Comparison of ENCODE assay signal across 8 mouse cellular contexts in genomic region chr4:43979746-43980145, GRCm38 (mm10). TPM values are rescaled to one million over a fixed set of nuclear protein-coding genes. Genes with fewer than 3 reads are reported as not detected.
DNase-seq lines count a peak whose midpoint lies in the region; ATAC-seq and TF ChIP-seq lines count a peak whose summit lies in the region.

No protein-coding gene starts in this region.

- H3K27me3 ChIP-seq in forebrain, embryonic 10.5 days (ENCODE audit: poor library complexity, severe bottlenecking): peaks cover 80% of the 10 kb centered on the region
- peaks cover 31% of the 10 kb centered on the region for H3K27me3 ChIP-seq in forebrain, embryonic 12.5 days
- H3K27me3 ChIP-seq in neural tube, embryonic 14.5 days (ENCODE audit: control insufficient read depth, insufficient read depth, low read length): no peaks in the 10 kb centered on the region
- H3K27me3 ChIP-seq in forebrain, postnatal 0 days (ENCODE audit: insufficient read depth, low read length): no peaks in the 10 kb centered on the region

- DNase-seq in forebrain, embryonic 10.5 days (ENCODE audit: extremely low spot score, low spot score): no peak
- DNase-seq in neural tube, embryonic 10.5 days (ENCODE audit: extremely low spot score, low spot score): no peak
- peak; percentile 93 for DNase-seq in forebrain, postnatal 0 days
- DNase-seq in left cerebral cortex, adult 2 months (ENCODE audit: extremely low spot score in 1 of 2, low spot score in 2 of 2): peak; percentile 78 to 88
- DNase-seq in right cerebral cortex, postnatal 10 days (ENCODE audit: low spot score in 2 of 2): peak; percentile 96
- no peak for DNase-seq in embryo, embryonic 11 days

- intact Hi-C loops in left cerebral cortex, adult 2 months (cut with DNase I): loop anchor here (2.0 to 10.0 kb wide), 2 partner anchors 21 to 235 kb away; no protein-coding TSS in a partner anchor

- peak overlapping the region; percentile 76; the same call in 1 of the 2 replicates for H3K27ac ChIP-seq in forebrain, embryonic 10.5 days
- H3K27ac ChIP-seq in forebrain, embryonic 12.5 days: no peak overlapping the region
- H3K27ac ChIP-seq in neural tube, embryonic 14.5 days (ENCODE audit: low read depth, low read length): no peak overlapping the region
- no peak overlapping the region for H3K27ac ChIP-seq in forebrain, postnatal 0 days (ENCODE audit: low read depth, low read length)
- H3K27ac ChIP-seq in left cerebral cortex, adult 2 months: no peak overlapping the region

- H3K4me1 ChIP-seq in forebrain, embryonic 10.5 days: peaks cover 34% of the 10 kb centered on the region
- peaks cover 20% of the 10 kb centered on the region for H3K4me1 ChIP-seq in forebrain, embryonic 12.5 days
- H3K4me1 ChIP-seq in neural tube, embryonic 14.5 days (ENCODE audit: control insufficient read depth, insufficient read depth, low read length): peaks cover 11% of the 10 kb centered on the region
- H3K4me1 ChIP-seq in forebrain, postnatal 0 days (ENCODE audit: insufficient read depth): peaks cover 8% of the 10 kb centered on the region; the same call in 1 of the 2 replicates

- H3K36me3 ChIP-seq in forebrain, embryonic 10.5 days (replicated peaks): no peaks in the 10 kb centered on the region
- no peaks in the 10 kb centered on the region for H3K36me3 ChIP-seq in forebrain, embryonic 12.5 days (replicated peaks)
- H3K36me3 ChIP-seq in neural tube, embryonic 14.5 days (ENCODE audit: control insufficient read depth, insufficient read depth, low read length): no peaks in the 10 kb centered on the region
- 0 out of 2 replicates have a peak, but pooled peaks cover 2% of the 10 kb centered on the region for H3K36me3 ChIP-seq in forebrain, postnatal 0 days (ENCODE audit: insufficient read depth)

- 89% methylated on average over 3 of the region's 3 CpGs for WGBS in forebrain, embryonic 10.5 days
- 81% methylated on average over 3 of the region's 3 CpGs for WGBS in forebrain, embryonic 12.5 days
- WGBS in neural tube, embryonic 14.5 days: 56% methylated on average over 3 of the region's 3 CpGs
- 26% methylated on average over 3 of the region's 3 CpGs for WGBS in forebrain, postnatal 0 days

- no peak for TF ChIP-seq CTCF in forebrain, postnatal 0 days (IDR thresholded peaks at IDR 0.05; ENCODE audit: low read depth)
- no peak for TF ChIP-seq CTCF in left cerebral cortex, adult 2 months (IDR thresholded peaks at IDR 0.05)

- H3K4me2 ChIP-seq in forebrain, embryonic 12.5 days: no peak overlapping the region
- H3K4me2 ChIP-seq in neural tube, embryonic 14.5 days (ENCODE audit: low read depth, low read length): no peak overlapping the region
- H3K4me2 ChIP-seq in forebrain, postnatal 0 days (ENCODE audit: low read depth): no peak overlapping the region

- H3K4me3 ChIP-seq in forebrain, embryonic 10.5 days: no peak overlapping the region
- no peak overlapping the region for H3K4me3 ChIP-seq in forebrain, embryonic 12.5 days (replicated peaks)
- H3K4me3 ChIP-seq in neural tube, embryonic 14.5 days (ENCODE audit: low read depth, low read length): no peak overlapping the region
- H3K4me3 ChIP-seq in forebrain, postnatal 0 days (ENCODE audit: low read depth, low read length): no peak overlapping the region
- no peak overlapping the region for H3K4me3 ChIP-seq in left cerebral cortex, adult 2 months

- no peak for ATAC-seq in forebrain, embryonic 12.5 days (ENCODE audit: low FRiP score)
- peak; percentile 30; the same call in 1 of the 2 replicates for ATAC-seq in neural tube, embryonic 14.5 days (ENCODE audit: low read depth)
- ATAC-seq in forebrain, postnatal 0 days: peak; percentile 60

- no peak overlapping the region for H3K9ac ChIP-seq in forebrain, embryonic 12.5 days
- H3K9ac ChIP-seq in neural tube, embryonic 14.5 days (replicated peaks; ENCODE audit: low read depth, low read length): no peak overlapping the region
- H3K9ac ChIP-seq in forebrain, postnatal 0 days: no peak overlapping the region

- no peaks in the 10 kb centered on the region for H3K9me3 ChIP-seq in forebrain, embryonic 10.5 days
- H3K9me3 ChIP-seq in forebrain, embryonic 12.5 days: no peaks in the 10 kb centered on the region
- no peaks in the 10 kb centered on the region for H3K9me3 ChIP-seq in neural tube, embryonic 14.5 days (ENCODE audit: control insufficient read depth, low read length)
- no peaks in the 10 kb centered on the region for H3K9me3 ChIP-seq in forebrain, postnatal 0 days (ENCODE audit: low read length)

RNA-seq across cellular contexts. Expression of gene Ccin, which starts 3.5 kb away (rescaled TPM):
- polyA plus RNA-seq in forebrain, embryonic 10.5 days (2016; fragmentation: Nextera tagmentation; extraction: Ambion mirVana): not detected in 2 replicates
- polyA plus RNA-seq in forebrain, embryonic 12.5 days (2016; fragmentation: Nextera tagmentation; extraction: Ambion mirVana): 0.09 TPM in 1 of 2 replicates, not detected in the other
- not detected in 2 replicates for polyA plus RNA-seq in neural tube, embryonic 14.5 days (2014; fragmentation: Nextera tagmentation; extraction: Ambion mirVana)
- total RNA-seq in forebrain, postnatal 0 days (2014; rRNA removed): 0.19 and 0.46 TPM in 2 replicates
- polyA plus RNA-seq in forebrain, postnatal 0 days (2015; fragmentation: Nextera tagmentation; extraction: Ambion mirVana): 0.08 TPM in 1 of 2 replicates, not detected in the other
- total RNA-seq in left cerebral cortex, adult 2 months (2021): not detected

RNA-seq across cellular contexts. Expression of gene Glipr2, which starts 22.5 kb away (rescaled TPM):
- polyA plus RNA-seq in forebrain, embryonic 10.5 days (2016; fragmentation: Nextera tagmentation; extraction: Ambion mirVana): 52.7 and 52.8 TPM in 2 replicates
- polyA plus RNA-seq in forebrain, embryonic 12.5 days (2016; fragmentation: Nextera tagmentation; extraction: Ambion mirVana): 56.9 and 61.7 TPM in 2 replicates
- polyA plus RNA-seq in neural tube, embryonic 14.5 days (2014; fragmentation: Nextera tagmentation; extraction: Ambion mirVana): 37.3 and 54.3 TPM in 2 replicates
- total RNA-seq in forebrain, postnatal 0 days (2014; rRNA removed): 25.4 and 25.5 TPM in 2 replicates
- polyA plus RNA-seq in forebrain, postnatal 0 days (2015; fragmentation: Nextera tagmentation; extraction: Ambion mirVana): 22.2 and 22.6 TPM in 2 replicates
- total RNA-seq in left cerebral cortex, adult 2 months (2021): 1 to 10 TPM; 3.4 to 3.7 TPM

RNA-seq across cellular contexts. Expression of gene Clta, which starts 24.5 kb away (rescaled TPM):
- 176 and 179 TPM in 2 replicates for polyA plus RNA-seq in forebrain, embryonic 10.5 days (2016; fragmentation: Nextera tagmentation; extraction: Ambion mirVana)
- polyA plus RNA-seq in forebrain, embryonic 12.5 days (2016; fragmentation: Nextera tagmentation; extraction: Ambion mirVana): 235 and 238 TPM in 2 replicates
- 349 and 356 TPM in 2 replicates for polyA plus RNA-seq in neural tube, embryonic 14.5 days (2014; fragmentation: Nextera tagmentation; extraction: Ambion mirVana)
- total RNA-seq in forebrain, postnatal 0 days (2014; rRNA removed): 579 and 718 TPM in 2 replicates
- polyA plus RNA-seq in forebrain, postnatal 0 days (2015; fragmentation: Nextera tagmentation; extraction: Ambion mirVana): 377 and 380 TPM in 2 replicates
- total RNA-seq in left cerebral cortex, adult 2 months (2021): 100 to 1,000 TPM; 269 to 274 TPM

Comparison
In these comparisons a context has a peak if more than half of its experiments do, and no peak if none do; other contexts are left out.
1. DNase-seq: peak in forebrain, postnatal 0 days (single experiment), left cerebral cortex, adult 2 months (2 of 2) and right cerebral cortex, postnatal 10 days (2 of 2); none in forebrain, embryonic 10.5 days (single experiment), neural tube, embryonic 10.5 days (single experiment) and embryo, embryonic 11 days (single experiment).